Mouse (Mus musculus) spleen, adult 2 months (tissue): Measurements from ENCODE around the gene Scp2.

Source experiments
- CTCF ChIP-seq: fragments of 200-500 bp; IDR thresholded peaks from 2 replicates; pipeline ENCODE4 v1.5.1; 2011; ENCODE audit warnings: mild to moderate bottlenecking, inconsistent platforms; ENCODE audit not compliant: insufficient read depth, insufficient read length, insufficient replicate concordance; ENCODE audit errors: extremely low read depth
- POLR2A ChIP-seq: fragments of 200-500 bp; IDR thresholded peaks from 2 replicates; pipeline ENCODE4 v1.6.1; 2011; ENCODE audit warnings: low read depth, low read length, inconsistent platforms

- no peak for TF ChIP-seq CTCF
- TF ChIP-seq POLR2A = no peak
These were observed 20.5 kb upstream of the Scp2 start, which contains the start of gene Echdc2 for GRCm38 (mm10) chr4:108165152-108165895.
